Mouse (Mus musculus): ENCODE measurements around the gene Rwdd2b. TPM values are rescaled to one million over a fixed set of nuclear protein-coding genes. Genes with fewer than 3 reads are reported as not detected.

Gene Rwdd2b
- polyA plus RNA-seq (2012; rRNA removed), result 2.5 and 3.2 TPM in 2 replicates

DNA sequence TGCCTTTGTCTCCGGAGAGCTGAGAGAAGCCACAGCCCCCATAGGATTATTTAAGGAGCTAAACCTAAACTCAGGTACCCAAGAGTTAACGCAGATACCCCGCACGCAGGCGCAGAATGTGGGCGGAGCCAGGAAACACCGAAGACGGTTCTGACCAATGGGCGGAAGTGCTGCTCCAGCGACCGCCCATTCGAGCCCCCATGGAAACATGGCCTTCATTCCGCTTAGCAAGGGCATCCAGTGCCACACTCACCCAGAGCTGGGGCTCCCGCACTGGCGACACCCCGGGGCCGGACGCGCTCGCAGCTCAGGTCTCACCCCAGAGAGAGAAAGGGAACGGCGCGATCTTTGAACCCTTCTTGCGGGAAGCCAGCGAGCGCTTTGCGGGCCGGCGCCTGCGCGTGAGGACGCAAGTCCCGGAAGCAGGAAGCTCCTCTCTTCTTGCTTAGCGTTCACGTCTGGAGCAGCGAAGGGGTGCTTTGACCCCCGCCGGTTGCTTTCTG is at the start of gene Rwdd2b:
Rwdd2b (minus strand) TSS at position 390 of the 503 bp plus-strand sequence.
- TF ChIP-seq POLR2A (IDR thresholded peaks at IDR 0.05; ENCODE audit: control insufficient read depth, low read depth, low read length), result peak; percentile 89; the same call in 1 of the 2 replicates
- no peak for TF ChIP-seq CTCF (IDR thresholded peaks at IDR 0.05; ENCODE audit: control insufficient read depth, insufficient read depth, insufficient replicate concordance, low read depth, low read length)

DNA sequence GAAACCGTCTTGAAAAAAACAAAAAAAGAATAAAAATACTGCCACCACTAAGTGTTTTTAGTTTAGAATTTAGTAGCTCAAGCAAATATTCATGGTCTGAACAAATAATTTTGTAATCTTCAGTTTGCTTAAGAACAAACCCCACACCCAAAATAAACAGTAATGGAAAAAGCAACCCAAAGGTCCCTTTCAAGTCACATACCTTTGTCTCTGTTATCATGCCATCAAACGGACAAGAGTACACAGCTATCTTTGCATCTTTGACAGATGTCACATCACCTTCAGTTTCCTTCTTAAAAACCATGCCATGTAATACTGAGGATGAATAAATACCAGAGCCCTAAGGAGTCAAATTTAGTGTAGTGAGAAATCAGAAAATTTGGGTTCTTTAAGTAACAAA is 48.2 kb upstream of the Rwdd2b start:
- Histone ChIP-seq H3K4me1 (ENCODE audit: control insufficient read depth, insufficient read depth, low read length) (no peaks in the 10 kb centered on the region), H3K4me3 (ENCODE audit: control insufficient read depth, low read depth, low read length) (no peak overlapping the region), H3K36me3 (ENCODE audit: control insufficient read depth, insufficient read depth, low read length) (no peaks in the 10 kb centered on the region; the same call in 1 of the 2 replicates), H3K27me3 (ENCODE audit: control insufficient read depth, insufficient read depth, low read length) (no peaks in the 10 kb centered on the region), H3K27ac (ENCODE audit: control insufficient read depth, insufficient read depth, low read depth, low read length) (no peak overlapping the region)
- TF ChIP-seq POLR2A (IDR thresholded peaks at IDR 0.05; ENCODE audit: control insufficient read depth, low read depth, low read length) (no peak), CTCF (IDR thresholded peaks at IDR 0.05; ENCODE audit: control insufficient read depth, insufficient read depth, insufficient replicate concordance, low read depth, low read length) (no peak)

More for the DNA sequence above, at the start of gene Rwdd2b:
- Histone ChIP-seq H3K27me3 (ENCODE audit: control insufficient read depth, insufficient read depth, low read length) (no peaks in the 10 kb centered on the region), H3K4me3 (ENCODE audit: control insufficient read depth, low read depth, low read length) (peak within 1 kb of the TSS; percentile 100), H3K4me1 (ENCODE audit: control insufficient read depth, insufficient read depth, low read length) (peaks cover 13% of the 10 kb centered on the region), H3K27ac (ENCODE audit: control insufficient read depth, insufficient read depth, low read depth, low read length) (peak within 1 kb of the TSS; percentile 99), H3K36me3 (ENCODE audit: control insufficient read depth, insufficient read depth, low read length) (no peaks in the 10 kb centered on the region)

DNA sequence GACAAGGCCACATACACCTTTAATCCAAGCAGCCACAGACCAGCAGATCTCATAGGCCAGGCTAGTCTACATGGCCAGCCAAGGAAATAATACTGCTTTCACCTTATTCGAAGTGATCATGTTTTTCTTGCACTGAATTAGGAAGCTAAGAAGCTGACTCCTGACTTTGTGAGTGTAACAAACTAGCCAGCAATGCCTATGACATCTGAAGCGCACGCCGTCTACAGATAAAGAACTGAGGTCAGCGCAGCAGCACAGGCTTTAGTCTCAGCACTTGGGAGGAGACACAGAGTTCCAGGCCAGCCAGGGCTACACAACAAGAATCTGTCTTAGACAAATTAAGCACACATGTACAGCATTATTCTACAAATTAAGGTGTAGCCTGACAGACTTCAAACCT is 46.4 kb upstream of the Rwdd2b start:
- Histone ChIP-seq H3K4me1 (ENCODE audit: control insufficient read depth, insufficient read depth, low read length) (no peaks in the 10 kb centered on the region), H3K36me3 (ENCODE audit: control insufficient read depth, insufficient read depth, low read length) (no peaks in the 10 kb centered on the region; the same call in 1 of the 2 replicates), H3K4me3 (ENCODE audit: control insufficient read depth, low read depth, low read length) (no peak overlapping the region), H3K27ac (ENCODE audit: control insufficient read depth, insufficient read depth, low read depth, low read length) (no peak overlapping the region), H3K27me3 (ENCODE audit: control insufficient read depth, insufficient read depth, low read length) (no peaks in the 10 kb centered on the region)
- TF ChIP-seq CTCF (IDR thresholded peaks at IDR 0.05; ENCODE audit: control insufficient read depth, insufficient read depth, insufficient replicate concordance, low read depth, low read length), result no peak
- no peak for TF ChIP-seq POLR2A (IDR thresholded peaks at IDR 0.05; ENCODE audit: control insufficient read depth, low read depth, low read length)

DNA sequence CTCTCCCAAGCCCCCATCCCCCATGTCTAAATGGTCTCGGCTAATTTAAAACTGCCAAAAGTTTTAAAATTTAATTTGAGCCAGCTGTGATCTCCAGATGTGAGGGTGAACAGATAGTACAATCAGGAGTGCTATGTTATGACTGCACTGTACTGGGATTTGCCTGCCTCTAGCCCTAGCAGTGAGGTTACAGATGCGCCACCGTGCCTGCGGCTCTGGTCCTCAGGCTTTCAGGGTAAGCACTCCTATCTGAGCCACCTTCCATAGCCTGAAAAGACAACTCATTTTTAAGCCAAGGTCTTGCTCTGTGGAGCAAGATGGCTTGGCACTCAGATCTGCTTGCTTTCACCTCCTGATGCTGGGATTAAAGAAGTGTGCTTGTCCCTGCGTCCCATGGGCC is 44.0 kb upstream of the Rwdd2b start:
- H3K4me1 ChIP-seq (ENCODE audit: control insufficient read depth, insufficient read depth, low read length), result no peaks in the 10 kb centered on the region
- no peaks in the 10 kb centered on the region for H3K27me3 ChIP-seq (ENCODE audit: control insufficient read depth, insufficient read depth, low read length)
- no peak overlapping the region for H3K27ac ChIP-seq (ENCODE audit: control insufficient read depth, insufficient read depth, low read depth, low read length)
- no peak for TF ChIP-seq POLR2A (IDR thresholded peaks at IDR 0.05; ENCODE audit: control insufficient read depth, low read depth, low read length)
- no peak for TF ChIP-seq CTCF (IDR thresholded peaks at IDR 0.05; ENCODE audit: control insufficient read depth, insufficient read depth, insufficient replicate concordance, low read depth, low read length)
- no peaks in the 10 kb centered on the region; the same call in 1 of the 2 replicates for H3K36me3 ChIP-seq (ENCODE audit: control insufficient read depth, insufficient read depth, low read length)
- H3K4me3 ChIP-seq (ENCODE audit: control insufficient read depth, low read depth, low read length), result no peak overlapping the region

DNA sequence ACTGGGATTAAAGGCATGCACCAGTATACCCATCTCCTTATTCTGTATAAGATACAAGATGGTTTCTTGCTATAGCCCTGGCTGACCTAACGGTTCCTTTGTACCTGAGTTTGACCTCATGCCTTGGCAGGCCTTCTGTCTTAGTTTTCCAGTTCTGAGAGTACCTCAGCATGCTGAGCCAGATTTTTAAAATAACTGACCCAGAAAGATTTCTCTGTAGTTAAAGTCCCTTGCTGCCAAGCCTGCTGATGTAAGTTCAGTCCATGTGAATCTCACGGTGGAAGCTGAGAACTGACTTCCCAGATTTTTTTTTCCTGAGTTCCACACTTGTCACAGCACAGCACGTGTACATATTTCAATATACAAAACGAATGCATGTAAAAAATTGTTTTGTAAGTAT is 30.2 kb upstream of the Rwdd2b start:
- TF ChIP-seq POLR2A (IDR thresholded peaks at IDR 0.05; ENCODE audit: control insufficient read depth, low read depth, low read length) (no peak), CTCF (IDR thresholded peaks at IDR 0.05; ENCODE audit: control insufficient read depth, insufficient read depth, insufficient replicate concordance, low read depth, low read length) (no peak)
- Histone ChIP-seq H3K27me3 (ENCODE audit: control insufficient read depth, insufficient read depth, low read length) (no peaks in the 10 kb centered on the region), H3K36me3 (ENCODE audit: control insufficient read depth, insufficient read depth, low read length) (peaks cover 7% of the 10 kb centered on the region), H3K4me3 (ENCODE audit: control insufficient read depth, low read depth, low read length) (no peak overlapping the region), H3K27ac (ENCODE audit: control insufficient read depth, insufficient read depth, low read depth, low read length) (no peak overlapping the region), H3K4me1 (ENCODE audit: control insufficient read depth, insufficient read depth, low read length) (no peaks in the 10 kb centered on the region)

DNA sequence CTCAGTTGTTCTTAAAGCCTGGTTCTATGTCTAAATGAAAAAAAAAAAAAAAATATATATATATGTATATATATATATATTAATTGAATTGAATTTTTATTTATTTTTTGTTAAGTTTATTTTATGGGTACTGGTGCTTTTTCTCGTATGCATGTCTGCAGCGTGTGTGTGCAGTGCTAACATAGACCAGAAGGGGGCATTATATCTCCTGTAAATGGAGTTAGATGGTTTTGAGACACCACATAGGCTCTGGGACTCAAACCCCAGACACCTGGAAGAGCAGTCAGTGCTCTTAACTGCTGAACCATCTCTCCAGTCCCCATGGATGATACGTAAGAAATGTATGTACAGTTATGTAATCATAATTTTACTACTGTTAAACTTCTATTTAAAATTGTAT is 18.4 kb upstream of the Rwdd2b start:
- Histone ChIP-seq H3K27ac (ENCODE audit: control insufficient read depth, insufficient read depth, low read depth, low read length) (no peak overlapping the region), H3K4me1 (ENCODE audit: control insufficient read depth, insufficient read depth, low read length) (peaks cover 7% of the 10 kb centered on the region), H3K27me3 (ENCODE audit: control insufficient read depth, insufficient read depth, low read length) (no peaks in the 10 kb centered on the region), H3K36me3 (ENCODE audit: control insufficient read depth, insufficient read depth, low read length) (no peaks in the 10 kb centered on the region; the same call in none of the 2 replicates), H3K4me3 (ENCODE audit: control insufficient read depth, low read depth, low read length) (no peak overlapping the region)
- TF ChIP-seq POLR2A (IDR thresholded peaks at IDR 0.05; ENCODE audit: control insufficient read depth, low read depth, low read length) (no peak), CTCF (IDR thresholded peaks at IDR 0.05; ENCODE audit: control insufficient read depth, insufficient read depth, insufficient replicate concordance, low read depth, low read length) (no peak)

GRCm38 (mm10) chr16:87455180-87455611 is 14.8 kb upstream of the Rwdd2b start:
- no peak for TF ChIP-seq POLR2A (IDR thresholded peaks at IDR 0.05; ENCODE audit: control insufficient read depth, low read depth, low read length)
- no peak for TF ChIP-seq CTCF (IDR thresholded peaks at IDR 0.05; ENCODE audit: control insufficient read depth, insufficient read depth, insufficient replicate concordance, low read depth, low read length)
- H3K4me3 ChIP-seq (ENCODE audit: control insufficient read depth, low read depth, low read length), result peak overlapping the region; percentile 94
- H3K27me3 ChIP-seq (ENCODE audit: control insufficient read depth, insufficient read depth, low read length), result no peaks in the 10 kb centered on the region
- H3K36me3 ChIP-seq (ENCODE audit: control insufficient read depth, insufficient read depth, low read length), result no peaks in the 10 kb centered on the region; the same call in 1 of the 2 replicates
- peak overlapping the region; percentile 71 for H3K27ac ChIP-seq (ENCODE audit: control insufficient read depth, insufficient read depth, low read depth, low read length)
- H3K4me1 ChIP-seq (ENCODE audit: control insufficient read depth, insufficient read depth, low read length), result peaks cover 11% of the 10 kb centered on the region

Measured in testis, adult 2 months (tissue).